Mouse (Mus musculus) heart, embryonic 11.5 days (tissue): ENCODE measurements around the gene Cnr2. TPM values are rescaled to one million over a fixed set of nuclear protein-coding genes. Genes with fewer than 3 reads are reported as not detected.

Source experiments
- ATAC-seq: fragments of 200-750 bp; cut with Nextera tagmentation; replicated peaks from 2 replicates; pipeline ENCODE4 v1.8.0; 2017; ENCODE audit warnings: moderate library complexity; ENCODE audit not compliant: insufficient number of reproducible peaks, low FRiP score, low TSS enrichment
- H3K27ac ChIP-seq: fragments of 300-500 bp; sonication (generic); 2 replicates; pipeline ENCODE4 v1.5.1; 2014; ENCODE audit warnings: mild to moderate bottlenecking, low read depth, low read length
- H3K27me3 ChIP-seq: fragments of 300-500 bp; sonication (generic); 2 replicates; pipeline ENCODE4 v1.6.1; 2014; ENCODE audit warnings: mild to moderate bottlenecking, low read length, mixed read lengths; ENCODE audit not compliant: control insufficient read depth, insufficient read depth
- H3K36me3 ChIP-seq: fragments of 300-500 bp; sonication (generic); 2 replicates; pipeline ENCODE4 v1.6.1; 2014; ENCODE audit warnings: mild to moderate bottlenecking, low read length, moderate library complexity, mixed read lengths; ENCODE audit not compliant: control insufficient read depth, insufficient read depth
- H3K4me1 ChIP-seq: fragments of 300-500 bp; sonication (generic); 2 replicates; pipeline ENCODE4 v1.6.1; 2014; ENCODE audit warnings: low read length; ENCODE audit not compliant: control insufficient read depth, insufficient read depth
- H3K4me2 ChIP-seq: fragments of 300-500 bp; sonication (generic); 2 replicates; pipeline ENCODE4 v1.6.1; 2014; ENCODE audit warnings: mild to moderate bottlenecking, moderate library complexity
- H3K4me3 ChIP-seq: fragments of 300-500 bp; sonication (generic); 2 replicates; pipeline ENCODE4 v1.5.1; 2014; ENCODE audit warnings: low read depth, low read length
- H3K9ac ChIP-seq: fragments of 300-500 bp; sonication (generic); 2 replicates; pipeline ENCODE4 v1.6.1; 2014; ENCODE audit warnings: mild to moderate bottlenecking, low read depth, low read length, moderate library complexity
- H3K9me3 ChIP-seq: fragments of 300-500 bp; sonication (generic); replicated peaks from 2 replicates; pipeline ENCODE4 v1.6.1; 2016; ENCODE audit warnings: low read length; ENCODE audit not compliant: control insufficient read depth
- WGBS: fragments of 180-500 bp; shearing (Covaris S2); extraction: QIAGEN DNeasy Blood & Tissue Kit; methylation state at CpG from one replicate; pipeline ENCODE4 v1.1.7; 2014; ENCODE audit not compliant: insufficient replicate concordance; 5-methylcytosine and 5-hydroxymethylcytosine counted together
- polyA plus RNA-seq: library from polyadenylated mRNA; unstranded; fragments of >200 nt; fragmentation: Nextera tagmentation; extraction: Ambion mirVana; gene quantifications from 2 replicates; pipeline ENCODE4 v1.2.1, GENCODE M21; 2014

Gene Cnr2
- polyA plus RNA-seq, 1 experiment from 2014 or later: 0.73 TPM

- Histone ChIP-seq H3K9ac (no peak overlapping the region), H3K4me1 (peaks cover 10% of the 10 kb centered on the region), H3K4me3 (no peak overlapping the region), H3K27ac (no peak overlapping the region), H3K4me2 (no peak overlapping the region), H3K9me3 (no peaks in the 10 kb centered on the region), H3K27me3 (no peaks in the 10 kb centered on the region), H3K36me3 (no peaks in the 10 kb centered on the region)
- no peak for ATAC-seq
- WGBS: 71% methylated on average over 6 of the region's 6 CpGs
Measured at GRCm38 (mm10) chr4:135882023-135882422, 13.2 kb upstream of the Cnr2 start.

DNA sequence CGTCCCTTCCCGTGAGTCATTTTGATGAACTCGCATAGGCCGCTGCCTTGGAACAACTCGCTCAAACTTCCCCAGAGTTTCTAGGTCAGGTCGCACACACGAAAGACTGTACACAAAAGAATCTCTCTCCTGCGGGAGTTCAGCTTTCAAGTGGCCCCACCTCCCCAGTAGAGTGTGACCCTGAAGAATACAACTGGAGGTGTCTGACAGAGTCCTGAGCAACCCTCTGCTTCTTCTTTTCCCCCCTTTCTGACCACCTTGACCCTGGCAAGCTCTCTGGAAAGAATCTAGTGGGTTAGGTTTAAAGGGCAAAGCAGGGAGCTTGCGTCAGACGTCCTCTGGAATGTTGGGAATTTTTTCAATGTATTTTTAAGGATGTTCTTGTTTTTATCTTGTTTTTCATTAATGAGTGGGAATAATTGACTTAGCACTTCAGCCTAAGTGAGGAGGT lies 11.8 kb upstream of the Cnr2 start:
- H3K4me1 ChIP-seq: peaks cover 8% of the 10 kb centered on the region
- H3K27ac ChIP-seq: no peak overlapping the region
- no peaks in the 10 kb centered on the region for H3K27me3 ChIP-seq
- WGBS: 42% methylated on average over 10 of the region's 10 CpGs
- no peak overlapping the region for H3K4me3 ChIP-seq
- no peaks in the 10 kb centered on the region for H3K9me3 ChIP-seq
- H3K4me2 ChIP-seq: no peak overlapping the region; the same call in 1 of the 2 replicates
- no peak for ATAC-seq
- H3K36me3 ChIP-seq: no peaks in the 10 kb centered on the region
- no peak overlapping the region for H3K9ac ChIP-seq

GRCm38 (mm10) chr4:135883881-135884516 lies 11.2 kb upstream of the Cnr2 start:
- no peaks in the 10 kb centered on the region for H3K9me3 ChIP-seq
- ATAC-seq: no peak
- no peak overlapping the region for H3K27ac ChIP-seq
- H3K36me3 ChIP-seq: no peaks in the 10 kb centered on the region
- 59% methylated on average over 7 of the region's 7 CpGs for WGBS
- no peaks in the 10 kb centered on the region for H3K27me3 ChIP-seq
- peaks cover 8% of the 10 kb centered on the region for H3K4me1 ChIP-seq
- no peak overlapping the region for H3K4me3 ChIP-seq
- H3K4me2 ChIP-seq: no peak overlapping the region; the same call in 1 of the 2 replicates
- no peak overlapping the region for H3K9ac ChIP-seq

DNA sequence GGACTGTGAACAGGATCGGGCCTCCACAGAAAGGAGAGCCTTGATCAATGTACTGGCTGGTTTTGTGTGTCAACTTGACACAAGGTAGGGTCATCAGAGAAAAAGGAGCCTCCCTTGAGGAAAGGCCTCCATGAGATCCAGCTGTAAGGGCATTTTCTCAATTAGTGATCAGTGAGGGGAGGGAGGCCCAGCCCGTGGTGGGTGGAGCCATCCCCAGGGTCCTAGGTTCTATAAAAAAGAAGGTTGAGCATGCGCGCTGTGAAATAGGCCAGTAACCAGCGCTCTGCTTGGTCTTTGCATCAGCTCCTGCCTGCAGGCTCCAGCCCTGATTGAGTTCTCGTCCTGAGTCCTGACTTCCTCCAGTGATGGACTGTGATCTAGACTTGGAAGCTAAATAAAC lies 10.7 kb upstream of the Cnr2 start:
- no peaks in the 10 kb centered on the region for H3K36me3 ChIP-seq
- no peak for ATAC-seq
- WGBS: 65% methylated on average over 6 of the region's 6 CpGs

DNA sequence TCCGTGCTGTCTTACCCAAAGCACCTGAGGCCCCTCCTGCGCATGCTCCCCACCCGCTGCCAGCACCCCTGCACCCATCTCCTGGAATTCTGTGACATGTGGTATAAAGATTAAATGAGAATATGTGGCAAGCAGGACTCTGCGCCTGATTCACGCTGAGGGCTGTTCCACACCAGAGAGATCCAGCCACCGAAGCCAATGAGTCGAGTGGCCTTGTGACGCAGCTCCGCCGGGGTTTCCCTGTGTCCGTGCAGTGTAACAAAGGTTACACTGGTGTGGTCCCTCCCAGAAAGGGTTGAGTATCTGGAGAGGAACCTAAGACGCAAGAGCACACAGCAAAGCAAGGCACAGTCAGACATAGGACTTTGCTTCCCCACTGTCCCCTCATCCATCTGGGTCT lies 9.5 kb upstream of the Cnr2 start:
- peaks cover 8% of the 10 kb centered on the region for H3K4me1 ChIP-seq
- H3K27ac ChIP-seq: no peak overlapping the region
- WGBS: 83% methylated on average over 12 of the region's 12 CpGs
- no peaks in the 10 kb centered on the region for H3K9me3 ChIP-seq
- H3K4me3 ChIP-seq: no peak overlapping the region
- no peak for ATAC-seq
- H3K9ac ChIP-seq: no peak overlapping the region
- H3K4me2 ChIP-seq: no peak overlapping the region
- no peaks in the 10 kb centered on the region for H3K36me3 ChIP-seq
- H3K27me3 ChIP-seq: no peaks in the 10 kb centered on the region

More for the DNA sequence above, 10.7 kb upstream of the Cnr2 start:
- Histone ChIP-seq H3K27ac (no peak overlapping the region), H3K27me3 (no peaks in the 10 kb centered on the region), H3K4me1 (peaks cover 8% of the 10 kb centered on the region), H3K9ac (no peak overlapping the region), H3K4me3 (no peak overlapping the region), H3K9me3 (no peaks in the 10 kb centered on the region), H3K4me2 (no peak overlapping the region)

- no peak overlapping the region for H3K9ac ChIP-seq
- H3K27me3 ChIP-seq: no peaks in the 10 kb centered on the region
- H3K4me1 ChIP-seq: peaks cover 8% of the 10 kb centered on the region
- WGBS: 68% methylated on average over 4 of the region's 4 CpGs
- no peaks in the 10 kb centered on the region for H3K9me3 ChIP-seq
- no peak overlapping the region for H3K4me3 ChIP-seq
- H3K4me2 ChIP-seq: no peak overlapping the region
- no peak overlapping the region for H3K27ac ChIP-seq
- ATAC-seq: no peak
- H3K36me3 ChIP-seq: no peaks in the 10 kb centered on the region
Measured at GRCm38 (mm10) chr4:135886184-135886583, 9.0 kb upstream of the Cnr2 start.

DNA sequence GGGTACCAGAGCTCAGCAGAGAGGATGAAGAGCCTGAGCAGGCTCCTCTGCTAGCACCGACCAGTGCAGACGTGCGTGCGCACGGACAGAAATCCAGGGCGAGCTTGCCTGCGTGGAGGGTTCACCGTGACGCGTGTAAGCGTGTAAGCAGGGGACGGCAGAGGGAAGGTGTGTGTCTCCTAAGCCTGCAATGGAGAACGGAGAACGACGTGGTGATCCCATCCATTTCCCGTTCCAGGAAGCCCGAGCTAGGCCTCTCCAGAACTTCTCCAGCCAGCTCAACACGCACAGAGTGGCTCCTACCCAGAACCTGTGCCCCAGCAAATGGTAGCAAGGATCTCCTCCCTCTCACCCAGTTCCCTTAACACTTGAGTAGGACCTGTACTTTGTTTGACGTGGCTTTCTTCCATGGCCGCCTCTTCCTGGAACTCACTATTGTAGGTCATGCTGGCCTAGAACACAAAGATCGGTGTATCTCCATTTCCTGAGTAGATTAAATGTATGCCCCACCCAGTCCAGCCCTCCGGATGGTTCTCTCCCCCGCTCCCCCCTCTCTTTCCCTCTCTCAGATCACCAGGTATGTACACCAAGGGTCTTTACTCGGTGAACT lies 6.6 kb upstream of the Cnr2 start:
- H3K36me3 ChIP-seq: no peaks in the 10 kb centered on the region
- no peak for ATAC-seq
- H3K4me1 ChIP-seq: peaks cover 8% of the 10 kb centered on the region
- H3K27me3 ChIP-seq: no peaks in the 10 kb centered on the region
- H3K9ac ChIP-seq: no peak overlapping the region
- H3K27ac ChIP-seq: no peak overlapping the region
- WGBS: 85% methylated on average over 24 of the region's 24 CpGs
- no peak overlapping the region for H3K4me3 ChIP-seq
- H3K4me2 ChIP-seq: no peak overlapping the region
- H3K9me3 ChIP-seq: no peaks in the 10 kb centered on the region

DNA sequence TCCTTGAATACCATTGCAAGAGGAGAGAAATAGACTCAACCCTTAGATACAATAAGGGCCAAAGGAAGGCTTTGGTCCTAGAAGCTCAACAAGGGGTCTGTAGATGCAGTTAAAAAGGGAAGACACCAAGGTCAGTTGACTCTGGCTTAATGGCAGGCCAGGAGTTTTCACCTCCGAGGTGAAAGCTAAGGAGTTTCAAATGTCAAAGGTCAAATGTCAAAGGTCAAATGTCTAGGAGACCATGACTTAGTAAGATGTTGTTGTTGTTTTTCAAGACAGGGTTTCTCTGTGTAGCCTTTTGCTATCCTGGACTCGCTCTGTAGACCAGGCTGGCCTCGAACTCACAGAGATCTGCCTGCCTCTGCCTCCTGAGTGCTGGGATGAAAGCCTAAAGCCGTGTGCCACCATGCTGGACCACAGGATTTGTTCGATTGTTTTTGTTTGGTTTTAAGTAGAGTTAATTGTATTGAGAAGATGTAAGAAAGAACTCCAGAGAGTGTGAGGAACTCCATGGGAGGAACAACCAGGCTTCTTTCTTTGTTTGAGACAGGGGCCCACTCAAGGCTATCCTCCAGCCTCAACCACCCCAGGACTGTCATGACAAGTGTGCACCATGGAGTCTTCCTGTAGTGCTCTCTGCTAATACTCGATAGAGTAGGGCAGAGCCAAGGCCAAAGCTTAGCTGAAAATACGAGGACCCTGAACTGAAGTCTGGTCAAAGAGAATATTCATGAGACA lies 5.9 kb upstream of the Cnr2 start:
- 76% methylated on average over 7 of the region's 7 CpGs for WGBS
- H3K4me2 ChIP-seq: no peak overlapping the region
- H3K27ac ChIP-seq: no peak overlapping the region
- no peaks in the 10 kb centered on the region for H3K36me3 ChIP-seq
- ATAC-seq: no peak
- H3K4me3 ChIP-seq: no peak overlapping the region
- H3K9me3 ChIP-seq: no peaks in the 10 kb centered on the region
- H3K4me1 ChIP-seq: peaks cover under 1% of the 10 kb centered on the region
- H3K9ac ChIP-seq: no peak overlapping the region
- no peaks in the 10 kb centered on the region for H3K27me3 ChIP-seq
